Mouse (Mus musculus): ENCODE results near the gene Kif1b. TPM values are rescaled to one million over a fixed set of nuclear protein-coding genes. Genes with fewer than 3 reads are reported as not detected.
A peak's percentile ranks its signal among the peaks of the same experiment; 100 is the strongest.

Gene Kif1b
- total and polyA plus RNA-seq, 2 experiments from 2014 or later: 215 to 425 TPM

GRCm38 (mm10) chr4:149322718-149323117, 15.2 kb upstream of the Kif1b start:
- peaks cover 7% of the 10 kb centered on the region for H3K36me3 ChIP-seq (ENCODE audit: insufficient read depth, low read length)
- no peak for DNase-seq (ENCODE audit: low spot score)
- H3K4me2 ChIP-seq (ENCODE audit: low read depth, low read length, poor library complexity, severe bottlenecking): no peak overlapping the region
- ATAC-seq (ENCODE audit: low FRiP score): no peak
- no peak overlapping the region for H3K9ac ChIP-seq (replicated peaks; ENCODE audit: low read length, poor library complexity, severe bottlenecking)
- H3K9me3 ChIP-seq (ENCODE audit: low read length): no peaks in the 10 kb centered on the region
- H3K4me1 ChIP-seq (ENCODE audit: insufficient read depth, low read length): no peaks in the 10 kb centered on the region
- WGBS: 79% methylated on average over 6 of the region's 6 CpGs
- no peak overlapping the region for H3K4me3 ChIP-seq (ENCODE audit: low read depth, low read length)
- no peaks in the 10 kb centered on the region for H3K27me3 ChIP-seq (ENCODE audit: insufficient read depth, low read length)
- TF ChIP-seq CTCF (IDR thresholded peaks at IDR 0.05): no peak
- H3K27ac ChIP-seq (ENCODE audit: low read depth, low read length): no peak overlapping the region

- H3K9me3 ChIP-seq (ENCODE audit: low read length): no peaks in the 10 kb centered on the region
- no peaks in the 10 kb centered on the region for H3K4me1 ChIP-seq (ENCODE audit: insufficient read depth, low read length)
- TF ChIP-seq CTCF (IDR thresholded peaks at IDR 0.05): no peak
- peaks cover 3% of the 10 kb centered on the region; the same call in 1 of the 2 replicates for H3K36me3 ChIP-seq (ENCODE audit: insufficient read depth, low read length)
- ATAC-seq (ENCODE audit: low FRiP score) (no peak), DNase-seq (ENCODE audit: low spot score) (no peak)
- H3K4me2 ChIP-seq (ENCODE audit: low read depth, low read length, poor library complexity, severe bottlenecking): no peak overlapping the region
- no peak overlapping the region for H3K9ac ChIP-seq (replicated peaks; ENCODE audit: low read length, poor library complexity, severe bottlenecking)
- no peak overlapping the region for H3K27ac ChIP-seq (ENCODE audit: low read depth, low read length)
- WGBS: 22% methylated on average over 4 of the region's 4 CpGs
- H3K4me3 ChIP-seq (ENCODE audit: low read depth, low read length): no peak overlapping the region
- H3K27me3 ChIP-seq (ENCODE audit: insufficient read depth, low read length): no peaks in the 10 kb centered on the region
Measured at GRCm38 (mm10) chr4:149322286-149322685, 14.8 kb upstream of the Kif1b start.

- Histone ChIP-seq H3K4me2 (ENCODE audit: low read depth, low read length, poor library complexity, severe bottlenecking) (no peak overlapping the region), H3K27ac (ENCODE audit: low read depth, low read length) (peak overlapping the region; percentile 32; the same call in 1 of the 2 replicates), H3K4me3 (ENCODE audit: low read depth, low read length) (no peak overlapping the region), H3K9me3 (ENCODE audit: low read length) (no peaks in the 10 kb centered on the region), H3K4me1 (ENCODE audit: insufficient read depth, low read length) (no peaks in the 10 kb centered on the region), H3K9ac (replicated peaks; ENCODE audit: low read length, poor library complexity, severe bottlenecking) (no peak overlapping the region), H3K36me3 (ENCODE audit: insufficient read depth, low read length) (no peaks in the 10 kb centered on the region), H3K27me3 (ENCODE audit: insufficient read depth, low read length) (no peaks in the 10 kb centered on the region)
- peak; percentile 75 for ATAC-seq (ENCODE audit: low FRiP score)
- no peak for TF ChIP-seq CTCF (IDR thresholded peaks at IDR 0.05)
- 49% methylated on average over 9 of the region's 9 CpGs for WGBS
- DNase-seq (ENCODE audit: low spot score): peak; percentile 86
Measured at GRCm38 (mm10) chr4:149319088-149319487, 11.6 kb upstream of the Kif1b start.

- 52% methylated on average over 5 of the region's 5 CpGs for WGBS
- Histone ChIP-seq H3K4me3 (ENCODE audit: low read depth, low read length) (no peak overlapping the region), H3K36me3 (ENCODE audit: insufficient read depth, low read length) (no peaks in the 10 kb centered on the region), H3K9ac (replicated peaks; ENCODE audit: low read length, poor library complexity, severe bottlenecking) (no peak overlapping the region), H3K4me1 (ENCODE audit: insufficient read depth, low read length) (no peaks in the 10 kb centered on the region), H3K4me2 (ENCODE audit: low read depth, low read length, poor library complexity, severe bottlenecking) (no peak overlapping the region), H3K27me3 (ENCODE audit: insufficient read depth, low read length) (no peaks in the 10 kb centered on the region), H3K27ac (ENCODE audit: low read depth, low read length) (no peak overlapping the region; the same call in 1 of the 2 replicates), H3K9me3 (ENCODE audit: low read length) (no peaks in the 10 kb centered on the region)
- TF ChIP-seq CTCF (IDR thresholded peaks at IDR 0.05): no peak
- no peak for ATAC-seq (ENCODE audit: low FRiP score)
- DNase-seq (ENCODE audit: low spot score): peak; percentile 58
Measured at GRCm38 (mm10) chr4:149317387-149317786, 9.9 kb upstream of the Kif1b start.

- Histone ChIP-seq H3K9ac (replicated peaks; ENCODE audit: low read length, poor library complexity, severe bottlenecking) (no peak overlapping the region), H3K4me3 (ENCODE audit: low read depth, low read length) (no peak overlapping the region), H3K4me2 (ENCODE audit: low read depth, low read length, poor library complexity, severe bottlenecking) (no peak overlapping the region), H3K36me3 (ENCODE audit: insufficient read depth, low read length) (no peaks in the 10 kb centered on the region), H3K9me3 (ENCODE audit: low read length) (no peaks in the 10 kb centered on the region), H3K27me3 (ENCODE audit: insufficient read depth, low read length) (no peaks in the 10 kb centered on the region), H3K4me1 (ENCODE audit: insufficient read depth, low read length) (no peaks in the 10 kb centered on the region), H3K27ac (ENCODE audit: low read depth, low read length) (no peak overlapping the region)
- ATAC-seq (ENCODE audit: low FRiP score) (no peak), DNase-seq (ENCODE audit: low spot score) (no peak)
- 91% methylated on average over 11 of the region's 11 CpGs for WGBS
- TF ChIP-seq CTCF (IDR thresholded peaks at IDR 0.05): no peak
Measured at GRCm38 (mm10) chr4:149314275-149314837, 6.9 kb upstream of the Kif1b start.

- ATAC-seq (ENCODE audit: low FRiP score): no peak
- Histone ChIP-seq H3K4me1 (ENCODE audit: insufficient read depth, low read length) (0 out of 2 replicates have a peak, but pooled peaks cover 5% of the 10 kb centered on the region), H3K9me3 (ENCODE audit: low read length) (no peaks in the 10 kb centered on the region), H3K27ac (ENCODE audit: low read depth, low read length) (no peak overlapping the region), H3K9ac (replicated peaks; ENCODE audit: low read length, poor library complexity, severe bottlenecking) (no peak overlapping the region), H3K27me3 (ENCODE audit: insufficient read depth, low read length) (no peaks in the 10 kb centered on the region), H3K4me2 (ENCODE audit: low read depth, low read length, poor library complexity, severe bottlenecking) (no peak overlapping the region), H3K36me3 (ENCODE audit: insufficient read depth, low read length) (no peaks in the 10 kb centered on the region), H3K4me3 (ENCODE audit: low read depth, low read length) (no peak overlapping the region)
- TF ChIP-seq CTCF (IDR thresholded peaks at IDR 0.05): no peak
- WGBS: 86% methylated on average over 12 of the region's 12 CpGs
- DNase-seq (ENCODE audit: low spot score): no peak
Measured at GRCm38 (mm10) chr4:149313558-149314253, 6.2 kb upstream of the Kif1b start.

Data from midbrain, postnatal 0 days (tissue).